Mouse (Mus musculus) ES-Bruce4 (cell line): Measurements from ENCODE around the gene Ppp1r3e. TPM values are rescaled to one million over a fixed set of nuclear protein-coding genes. Genes with fewer than 3 reads are reported as not detected.

ENCODE experiments used
- H3K27ac ChIP-seq: 2 replicates; pipeline ENCODE4 v1.5.1; 2012; ENCODE audit warnings: low read length, inconsistent platforms; ENCODE audit not compliant: insufficient read depth
- H3K27me3 ChIP-seq: 2 replicates; pipeline ENCODE4 v1.6.1; 2012; ENCODE audit warnings: mild to moderate bottlenecking, low read length, inconsistent platforms; ENCODE audit not compliant: control insufficient read depth, poor library complexity, insufficient read depth, severe bottlenecking
- H3K36me3 ChIP-seq: 2 replicates; pipeline ENCODE4 v1.6.1; 2012; ENCODE audit warnings: inconsistent platforms, mild to moderate bottlenecking, low read length, moderate library complexity; ENCODE audit not compliant: control insufficient read depth, poor library complexity, insufficient read depth, severe bottlenecking
- H3K4me1 ChIP-seq: one replicate; pipeline ENCODE4 v1.8.1; 2011; ENCODE audit warnings: low read length; ENCODE audit not compliant: control insufficient read depth, insufficient read depth
- H3K4me3 ChIP-seq: 2 replicates; pipeline ENCODE4 v1.5.1; 2011; ENCODE audit warnings: low read depth, mild to moderate bottlenecking, low read length
- H3K9ac ChIP-seq: 2 replicates; pipeline ENCODE4 v1.6.1; 2012; ENCODE audit warnings: low read depth, mild to moderate bottlenecking, inconsistent platforms; ENCODE audit not compliant: poor library complexity, severe bottlenecking
- H3K9me3 ChIP-seq: replicated peaks from 2 replicates; pipeline ENCODE4 v1.6.1; 2012; ENCODE audit warnings: mild to moderate bottlenecking, low read length, inconsistent platforms; ENCODE audit not compliant: control insufficient read depth, poor library complexity, insufficient read depth, severe bottlenecking
- CTCF ChIP-seq: IDR thresholded peaks from one replicate; pipeline ENCODE4 v1.8.1; 2011; ENCODE audit warnings: low read depth, low read length
- EP300 ChIP-seq: IDR thresholded peaks from 2 replicates; pipeline ENCODE4 v1.6.1; 2011; ENCODE audit warnings: low read depth, low read length; ENCODE audit not compliant: insufficient read depth
- POLR2A ChIP-seq: IDR thresholded peaks from one replicate; pipeline ENCODE4 v1.8.1; 2011; ENCODE audit warnings: low read length; ENCODE audit not compliant: insufficient read depth
- polyA plus RNA-seq: library from polyadenylated mRNA; stranded (reverse); fragments of >200 nt; gene quantifications from 2 replicates; pipeline ENCODE4 v1.2.4, GENCODE M21; 2011; ENCODE audit warnings: low read depth; ENCODE audit not compliant: missing spikeins, insufficient read depth, insufficient read length

The Ppp1r3e gene
- polyA plus RNA-seq, 1 experiment: 4.2 TPM

- Histone ChIP-seq H3K4me3 (no peak overlapping the region), H3K36me3 (peaks cover 16% of the 10 kb centered on the region; the same call in 1 of the 2 replicates), H3K27me3 (no peaks in the 10 kb centered on the region), H3K4me1 (peaks cover 3% of the 10 kb centered on the region), H3K27ac (no peak overlapping the region), H3K9ac (no peak overlapping the region), H3K9me3 (no peaks in the 10 kb centered on the region; the same call in 1 of the 2 replicates)
- TF ChIP-seq CTCF (no peak), EP300 (no peak), POLR2A (no peak)
Measured at GRCm38 (mm10) chr14:54920076-54920685, 42.8 kb upstream of the Ppp1r3e start.

DNA sequence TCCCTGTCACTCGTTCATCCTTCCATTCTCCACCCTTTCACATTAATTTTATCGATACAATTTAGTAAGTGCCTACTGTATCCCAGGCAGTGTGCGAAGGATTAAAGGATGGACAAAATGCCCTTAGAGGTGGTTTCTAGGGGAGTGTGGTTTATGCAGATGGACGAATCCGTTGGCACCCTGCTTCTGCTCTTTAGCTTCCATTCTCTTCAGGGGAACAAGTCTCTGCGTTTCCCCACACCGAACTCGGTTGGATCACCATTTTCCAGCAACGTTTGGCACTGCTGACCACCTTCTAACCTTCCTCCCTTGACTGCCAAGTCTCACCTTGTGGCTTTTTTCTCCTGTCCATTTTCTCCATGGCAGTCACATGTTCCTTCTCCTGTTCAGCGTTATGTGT lies 36.0 kb upstream of the Ppp1r3e start:
- Histone ChIP-seq H3K9ac (peak overlapping the region; percentile 85), H3K27ac (no peak overlapping the region)

GRCm38 (mm10) chr14:54912886-54913285 lies 35.5 kb upstream of the Ppp1r3e start, which contains the start of gene Slc22a17:
Gene Slc22a17 (minus strand): TSS chr14:54913132.
- Histone ChIP-seq H3K36me3 (peaks cover 11% of the 10 kb centered on the region; the same call in 1 of the 2 replicates), H3K4me3 (peak within 1 kb of the TSS; percentile 82), H3K9ac (peak within 1 kb of the TSS; percentile 85)

More for the DNA sequence above, 36.0 kb upstream of the Ppp1r3e start:
- H3K36me3 ChIP-seq: peaks cover 13% of the 10 kb centered on the region; the same call in 1 of the 2 replicates
- peaks cover 3% of the 10 kb centered on the region for H3K4me1 ChIP-seq
- TF ChIP-seq POLR2A: no peak
- peaks cover 3% of the 10 kb centered on the region; the same call in 1 of the 2 replicates for H3K27me3 ChIP-seq
- peak overlapping the region; percentile 82 for H3K4me3 ChIP-seq
- H3K9me3 ChIP-seq: no peaks in the 10 kb centered on the region

GRCm38 (mm10) chr14:54912109-54912850 lies 34.9 kb upstream of the Ppp1r3e start:
- Histone ChIP-seq H3K9ac (peak overlapping the region; percentile 85), H3K36me3 (peaks cover 10% of the 10 kb centered on the region; the same call in 1 of the 2 replicates), H3K4me1 (peaks cover 6% of the 10 kb centered on the region), H3K9me3 (no peaks in the 10 kb centered on the region), H3K27ac (no peak overlapping the region), H3K27me3 (peaks cover 3% of the 10 kb centered on the region; the same call in 1 of the 2 replicates), H3K4me3 (peak overlapping the region; percentile 82)
- TF ChIP-seq EP300 (no peak), POLR2A (no peak), CTCF (no peak)

More at GRCm38 (mm10) chr14:54912886-54913285, 35.5 kb upstream of the Ppp1r3e start, which contains the start of gene Slc22a17:
- peaks cover 3% of the 10 kb centered on the region for H3K4me1 ChIP-seq
- H3K9me3 ChIP-seq: no peaks in the 10 kb centered on the region
- peaks cover 3% of the 10 kb centered on the region; the same call in 1 of the 2 replicates for H3K27me3 ChIP-seq
- no peak within 1 kb of the TSS for H3K27ac ChIP-seq
- TF ChIP-seq POLR2A: peak; percentile 74
- TF ChIP-seq CTCF: no peak

GRCm38 (mm10) chr14:54908682-54909081 lies 31.3 kb upstream of the Ppp1r3e start:
- 0 out of 2 replicates have a peak, but pooled peaks cover 2% of the 10 kb centered on the region for H3K36me3 ChIP-seq
- peaks cover 5% of the 10 kb centered on the region for H3K4me1 ChIP-seq
- TF ChIP-seq EP300 (no peak), POLR2A (no peak), CTCF (no peak)
- H3K9ac ChIP-seq: no peak overlapping the region
- H3K9me3 ChIP-seq: no peaks in the 10 kb centered on the region
- H3K4me3 ChIP-seq: no peak overlapping the region
- H3K27ac ChIP-seq: no peak overlapping the region
- H3K27me3 ChIP-seq: peaks cover 3% of the 10 kb centered on the region; the same call in 1 of the 2 replicates

- Histone ChIP-seq H3K9me3 (no peaks in the 10 kb centered on the region), H3K9ac (no peak overlapping the region), H3K4me1 (peaks cover 4% of the 10 kb centered on the region), H3K36me3 (peaks cover 6% of the 10 kb centered on the region; the same call in 1 of the 2 replicates), H3K4me3 (no peak overlapping the region), H3K27me3 (no peaks in the 10 kb centered on the region), H3K27ac (no peak overlapping the region)
- TF ChIP-seq POLR2A: no peak
- no peak for TF ChIP-seq EP300
- TF ChIP-seq CTCF: no peak
Measured at GRCm38 (mm10) chr14:54903641-54904040, 26.3 kb upstream of the Ppp1r3e start.
